Mouse (Mus musculus): ENCODE data around the gene S100b. TPM values are rescaled to one million over a fixed set of nuclear protein-coding genes. Genes with fewer than 3 reads are reported as not detected.

S100b gene
- polyA plus RNA-seq (2012; rRNA removed): 8.2 and 10.5 TPM in 2 replicates

- DNase-seq (ENCODE audit: low spot score): peak; percentile 32
Observed at GRCm38 (mm10) chr10:76253536-76253935, at the start of gene S100b. Gene S100b, plus strand, starts transcription at chr10:76253853.

GRCm38 (mm10) chr10:76207262-76207796 lies 46.3 kb upstream of the S100b start:
- no peak for DNase-seq (ENCODE audit: low spot score)

- no peak for DNase-seq (ENCODE audit: low spot score)
Observed at GRCm38 (mm10) chr10:76209241-76209640, 44.4 kb upstream of the S100b start.

GRCm38 (mm10) chr10:76210806-76211205 lies 42.8 kb upstream of the S100b start:
- no peak for DNase-seq (ENCODE audit: low spot score)

DNA sequence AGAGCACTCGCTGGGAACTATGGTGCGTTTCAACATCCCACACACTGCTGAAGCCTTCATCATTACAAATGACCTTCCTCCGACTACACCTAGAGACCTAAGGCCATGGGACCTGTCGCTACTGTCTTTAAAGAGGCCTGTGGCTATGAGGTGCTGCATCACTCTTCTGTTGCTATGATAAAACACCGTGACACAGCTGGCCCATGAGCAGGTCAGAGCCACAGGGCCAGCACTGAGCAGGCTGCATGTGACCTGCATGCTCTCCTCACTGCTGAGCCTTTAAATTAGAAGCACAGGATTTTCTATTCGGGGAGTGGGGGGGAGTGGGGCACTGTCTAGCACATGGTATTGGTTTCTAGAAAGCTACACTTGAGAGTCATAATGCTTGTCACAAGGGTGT lies 41.5 kb upstream of the S100b start:
- DNase-seq (ENCODE audit: low spot score): no peak

DNA sequence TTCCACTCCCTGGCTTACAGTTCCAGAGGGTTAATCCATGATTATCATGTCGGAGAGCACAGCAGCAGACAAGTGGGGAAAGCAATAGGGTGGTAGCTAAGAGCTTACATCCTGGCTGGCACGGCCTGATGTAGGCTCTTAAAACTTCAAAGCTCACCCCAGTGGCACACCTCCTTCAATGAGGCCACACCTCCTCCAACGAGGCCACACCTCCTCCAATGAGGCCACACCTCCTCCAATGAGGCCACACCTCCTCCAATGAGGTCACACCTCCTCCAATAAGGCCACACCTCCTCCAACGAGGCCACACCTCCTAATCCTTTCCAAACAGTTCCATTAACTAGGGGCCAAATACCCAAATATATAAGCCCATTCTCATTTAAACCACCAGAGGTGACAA lies 39.5 kb upstream of the S100b start:
- DNase-seq (ENCODE audit: low spot score): no peak

DNA sequence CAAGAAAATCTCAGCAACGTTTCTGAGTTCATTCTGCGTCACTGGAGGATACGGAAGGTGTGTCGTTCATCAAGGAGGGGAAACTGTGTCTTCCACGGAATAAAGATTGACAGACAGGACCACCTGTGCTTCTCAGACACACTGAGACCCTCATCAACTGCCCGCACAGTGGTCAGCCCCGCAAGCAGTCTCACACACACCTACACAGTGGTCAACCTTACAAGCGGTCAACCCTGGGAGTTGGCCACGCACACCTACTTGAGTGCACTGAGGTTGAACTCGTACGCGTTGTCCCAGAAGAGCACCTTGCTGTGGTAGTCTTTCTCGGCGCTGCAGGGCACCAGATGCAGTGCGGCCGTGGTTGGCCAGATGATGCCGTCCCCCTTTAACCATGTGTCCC lies 36.6 kb upstream of the S100b start:
- DNase-seq (ENCODE audit: low spot score): no peak

DNA sequence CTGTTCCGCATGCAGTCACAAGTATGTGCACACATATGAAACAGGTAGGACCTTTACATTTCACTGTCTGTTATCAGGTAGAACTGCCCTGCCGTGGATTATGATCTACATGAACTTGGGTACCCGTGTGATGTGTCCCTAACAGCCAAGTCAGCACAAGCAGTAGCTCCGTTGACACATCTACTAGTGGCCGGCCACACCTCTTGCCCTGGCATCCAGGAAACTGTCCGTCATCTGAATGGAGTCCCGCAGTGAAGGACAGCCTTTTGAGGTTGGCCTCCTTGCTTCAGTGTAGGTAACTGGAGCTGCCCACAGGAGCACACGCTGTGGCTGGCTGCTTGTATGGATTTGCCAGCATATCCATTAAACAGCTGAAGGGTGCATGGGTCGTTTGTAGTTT lies 35.4 kb upstream of the S100b start:
- no peak for DNase-seq (ENCODE audit: low spot score)

DNA sequence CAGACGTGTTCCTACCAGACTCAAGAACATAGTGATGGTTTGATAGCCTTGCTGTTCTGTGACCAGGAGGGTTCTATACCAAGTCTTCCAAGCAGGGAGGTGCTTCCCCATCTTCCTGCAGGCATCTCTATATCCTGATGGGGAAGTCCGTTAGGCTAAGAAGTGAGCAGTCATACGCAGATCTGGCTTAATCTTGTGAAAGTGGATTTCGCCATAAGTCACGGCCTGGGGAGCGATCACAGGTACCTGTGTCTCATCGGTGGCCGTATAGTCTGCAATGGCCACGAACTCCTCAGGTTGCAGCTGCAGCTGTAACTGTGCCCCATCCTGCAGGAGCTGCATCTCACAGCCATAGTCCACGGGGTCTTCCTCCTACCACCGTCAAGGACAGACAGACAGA lies 27.7 kb upstream of the S100b start:
- no peak for DNase-seq (ENCODE audit: low spot score)

GRCm38 (mm10) chr10:76229627-76230026 lies 24.0 kb upstream of the S100b start:
- DNase-seq (ENCODE audit: low spot score): no peak

DNA sequence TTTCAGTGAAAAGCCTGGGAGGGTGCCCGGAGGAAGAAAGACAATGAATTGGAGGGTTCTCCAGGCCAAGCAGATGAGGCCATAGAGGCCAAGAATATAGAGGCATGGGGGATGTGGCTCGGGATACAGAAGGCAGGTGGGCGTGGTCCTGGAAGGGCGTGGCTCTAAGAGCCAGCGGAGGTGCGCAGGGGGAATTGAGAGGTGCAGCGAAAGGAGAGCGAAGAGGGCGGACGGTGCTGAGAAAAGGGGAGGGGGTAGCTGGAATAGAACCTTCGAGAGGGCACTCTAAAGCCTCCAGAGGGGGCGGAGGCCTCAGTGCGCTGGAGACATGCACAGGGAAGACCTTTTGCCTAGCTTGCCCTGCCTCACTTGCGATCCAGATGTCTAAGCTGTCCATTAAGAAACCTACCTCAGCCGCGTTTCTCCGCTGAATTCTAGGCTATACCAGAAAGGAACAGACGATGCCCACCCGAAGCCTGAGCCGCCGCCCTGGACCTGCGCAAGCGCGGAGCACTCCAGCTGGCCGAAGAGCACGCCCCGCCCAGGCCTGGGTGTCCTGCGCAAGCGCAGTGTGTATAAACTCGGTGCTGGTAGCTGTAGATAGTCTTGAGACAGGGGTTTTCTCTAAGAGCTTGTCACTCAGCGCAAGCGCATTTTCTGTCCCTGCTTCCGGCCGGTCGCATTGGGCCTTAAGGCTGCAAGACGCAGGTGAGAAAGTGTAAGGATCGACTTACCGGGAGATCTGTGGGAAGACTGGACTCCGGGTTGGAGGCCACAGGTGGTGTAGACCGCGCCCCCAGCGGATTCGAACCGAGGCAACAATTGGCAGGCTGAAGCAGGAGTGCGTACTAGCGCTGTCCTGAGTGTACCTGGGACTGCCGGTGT lies 16.1 kb upstream of the S100b start, which contains the start of gene Prmt2:
Gene Prmt2, minus strand, starts transcription at position 525 of the 885 bp plus-strand sequence.
- peak; percentile 82 for DNase-seq (ENCODE audit: low spot score)

GRCm38 (mm10) chr10:76239401-76239800 lies 14.3 kb upstream of the S100b start:
- DNase-seq (ENCODE audit: low spot score): no peak

- DNase-seq (ENCODE audit: low spot score): no peak
Observed at GRCm38 (mm10) chr10:76245106-76245505, 8.5 kb upstream of the S100b start.

GRCm38 (mm10) chr10:76246601-76247000 lies 7.1 kb upstream of the S100b start:
- DNase-seq (ENCODE audit: low spot score): no peak

DNA sequence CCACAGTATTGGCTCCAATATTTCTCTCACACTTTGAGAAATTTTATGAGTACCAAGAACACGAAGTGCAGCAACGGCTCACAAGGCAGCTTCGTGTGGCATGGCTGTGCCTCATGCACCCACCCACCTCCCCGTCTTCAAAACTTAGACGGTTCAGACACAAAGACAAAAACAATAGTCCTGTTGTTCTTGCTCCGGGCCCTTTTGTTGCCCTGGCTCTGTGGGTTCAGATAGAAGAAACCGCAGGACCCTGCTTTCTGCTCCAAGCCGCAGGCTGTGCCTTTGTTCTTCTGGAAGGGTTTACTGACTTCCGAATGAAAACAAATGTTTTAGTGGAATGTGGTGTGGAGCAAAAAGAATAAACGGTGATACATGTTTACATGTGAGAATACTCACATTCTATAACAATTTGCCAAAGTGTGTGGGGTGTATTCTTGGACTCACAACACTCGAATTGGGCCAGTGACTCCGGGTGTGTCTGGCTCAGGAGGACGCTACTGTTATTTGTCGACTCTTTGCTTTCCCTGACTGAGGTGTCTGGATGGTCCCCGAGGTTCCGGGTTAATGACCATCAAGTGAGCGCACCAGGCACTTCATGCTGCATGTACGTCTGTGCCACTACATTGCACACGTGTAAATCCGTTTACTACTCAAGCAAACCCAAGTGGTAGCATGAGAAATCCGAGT lies 5.5 kb upstream of the S100b start:
- DNase-seq (ENCODE audit: low spot score): no peak

DNA sequence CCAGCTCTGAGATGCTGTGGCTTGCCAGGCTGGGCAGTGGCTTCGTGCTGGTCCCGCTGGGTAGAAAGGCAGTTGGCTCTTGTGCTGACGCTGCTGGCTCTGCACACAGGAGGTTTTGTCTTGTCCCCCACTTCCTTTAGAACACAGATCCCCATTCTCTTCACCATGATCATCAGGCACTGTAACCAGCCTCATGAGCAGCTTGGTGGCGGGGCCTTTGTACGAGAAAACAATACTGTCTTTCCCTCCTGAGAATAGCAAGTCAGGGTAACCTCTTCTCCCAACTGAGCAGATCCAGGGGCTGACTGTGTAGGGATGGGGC lies 5.0 kb upstream of the S100b start:
- DNase-seq (ENCODE audit: low spot score): no peak

GRCm38 (mm10) chr10:76250870-76251269 lies 2.8 kb upstream of the S100b start:
- no peak for DNase-seq (ENCODE audit: low spot score)

- peak; percentile 9 for DNase-seq (ENCODE audit: low spot score)
Observed at GRCm38 (mm10) chr10:76253079-76253478, 574 bp upstream of the S100b start.

DNA sequence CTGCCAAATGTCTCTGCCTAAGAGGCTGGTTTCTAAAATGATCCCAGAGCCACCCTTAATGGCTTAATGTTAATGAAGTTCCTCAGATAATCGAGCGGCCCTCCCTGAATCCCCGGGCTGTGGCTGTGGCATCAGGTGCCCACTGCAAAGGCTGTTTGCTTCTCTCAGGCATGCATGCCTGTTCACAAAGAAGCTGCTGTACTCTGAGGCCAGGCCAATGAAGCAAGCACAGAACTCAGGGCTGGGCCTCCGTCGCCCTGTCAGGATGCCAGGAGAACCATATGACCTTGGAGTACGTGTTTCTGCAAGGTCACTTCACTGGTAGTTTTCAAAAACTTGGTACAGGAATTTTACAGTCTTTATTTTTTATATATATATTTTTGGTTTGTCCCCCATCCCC lies 2.0 kb downstream of the S100b start:
- DNase-seq (ENCODE audit: low spot score): peak; percentile 10

DNA sequence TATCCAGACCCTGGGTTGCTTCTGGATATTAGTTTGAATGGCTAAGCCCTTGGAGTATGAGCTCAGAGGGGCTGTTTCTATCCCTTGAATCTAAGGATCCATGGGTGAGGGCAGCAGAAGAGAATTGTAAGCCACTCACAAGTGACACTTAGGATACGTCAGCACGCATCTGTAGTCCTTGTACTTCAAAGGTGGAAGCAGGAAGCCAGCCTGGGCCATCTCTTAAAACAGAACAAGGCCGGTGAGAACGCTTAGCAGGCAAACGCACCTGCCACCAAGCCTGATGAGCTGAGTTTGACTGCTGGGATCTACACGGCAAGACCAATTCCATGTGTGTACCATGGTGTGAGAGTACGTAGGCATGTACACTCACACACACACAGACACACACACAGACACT lies 3.6 kb downstream of the S100b start:
- no peak for DNase-seq (ENCODE audit: low spot score)

DNA sequence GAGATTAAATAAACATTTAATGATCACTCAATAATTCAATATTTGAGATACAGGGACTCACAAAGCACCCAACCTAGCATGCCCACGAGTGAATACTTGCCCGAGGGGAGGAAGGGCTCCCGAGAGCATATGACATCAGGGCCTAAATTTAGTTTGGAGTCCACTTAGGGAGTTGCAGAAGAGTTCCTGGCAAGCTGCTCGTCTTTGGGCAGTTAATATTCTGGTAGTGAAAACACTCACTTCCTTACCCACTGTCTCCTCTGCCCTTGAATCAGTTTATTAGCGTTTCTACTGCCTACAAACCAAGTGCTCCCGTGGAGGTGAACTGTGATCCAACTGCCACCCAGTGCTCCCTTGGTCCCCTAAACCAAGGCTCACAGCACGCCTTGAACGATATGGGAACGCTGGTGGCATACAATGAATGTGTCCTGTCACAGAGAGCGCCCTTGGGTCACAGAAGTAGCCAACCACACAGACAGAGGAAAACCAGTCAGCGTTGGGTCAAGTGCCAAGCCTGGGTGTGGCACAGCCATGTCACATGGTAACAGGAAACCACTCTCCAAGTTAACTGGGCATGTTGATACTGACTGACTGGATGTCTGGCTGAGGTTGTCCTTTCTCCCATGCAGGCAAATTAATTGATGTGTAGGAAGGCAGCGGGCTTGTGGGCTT lies 4.2 kb downstream of the S100b start:
- DNase-seq (ENCODE audit: low spot score): no peak

DNA sequence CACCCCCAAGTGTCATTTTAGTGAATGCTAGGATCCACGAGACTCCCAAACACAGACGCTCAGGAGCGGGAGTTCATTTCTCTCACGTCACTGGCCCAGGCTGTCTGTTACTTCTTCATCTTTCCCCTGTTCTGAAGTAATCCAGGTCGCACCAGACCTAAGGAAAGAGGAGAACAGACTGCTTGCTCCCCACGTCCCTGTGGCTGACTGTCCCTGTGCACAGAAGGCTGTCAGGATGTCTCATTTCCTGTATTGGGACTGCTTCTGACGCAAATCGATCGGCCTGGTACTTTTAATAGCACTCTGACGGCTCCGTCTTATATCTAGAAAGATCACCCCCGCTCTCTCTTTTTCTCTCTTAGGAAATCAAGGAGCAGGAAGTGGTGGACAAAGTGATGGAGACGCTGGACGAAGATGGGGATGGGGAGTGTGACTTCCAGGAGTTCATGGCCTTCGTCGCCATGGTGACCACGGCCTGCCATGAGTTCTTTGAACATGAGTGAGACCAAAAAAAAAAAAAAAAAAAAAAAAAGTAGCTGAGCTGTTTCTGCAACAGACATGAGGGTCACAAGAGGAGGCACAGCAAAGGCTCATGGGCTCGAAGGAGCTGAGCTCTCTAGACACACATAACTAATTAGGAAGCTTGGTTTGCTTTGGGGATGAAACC lies 6.0 kb downstream of the S100b start:
- DNase-seq (ENCODE audit: low spot score): no peak
